Comparison of ENCODE assay signal across 33 mouse cellular contexts in the genomic region with DNA sequence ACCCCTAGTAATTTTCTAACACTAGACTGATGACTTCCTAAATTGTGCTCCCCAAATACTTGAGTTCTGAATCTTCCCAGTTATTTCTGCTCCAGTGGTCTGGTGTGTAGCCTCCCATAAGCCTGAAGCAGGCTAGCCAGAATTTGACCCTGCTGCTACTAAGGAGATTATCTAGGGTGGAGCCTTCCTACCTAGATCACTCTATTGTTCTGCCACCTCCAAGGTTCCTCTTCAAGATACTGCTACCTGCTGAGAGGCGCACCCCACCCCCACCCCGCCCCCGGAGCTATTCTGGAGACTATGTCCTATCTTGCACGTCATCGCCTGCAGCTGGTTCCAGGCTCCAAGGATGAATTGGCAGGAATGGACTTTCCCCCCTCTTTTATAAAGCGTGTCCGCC. TPM values are rescaled to one million over a fixed set of nuclear protein-coding genes. Genes with fewer than 3 reads are reported as not detected.
"Had no signal": no experiment of that assay in that cellular context is flagged by ENCODE, and none has a peak within 500 bp of the region (broad histone marks: within the 10 kb centered on the region; RNA-seq: fewer than 3 reads in every experiment).

No protein-coding gene starts in this region.

- DNase-seq: gastrocnemius, adult 2 months; gastrocnemius, postnatal 10 days; gastrocnemius, postnatal 25 days; heart, adult 18-20 months; heart, postnatal 10 days; heart, postnatal 4 days; kidney, adult 11 months; kidney, adult 2 months; kidney, adult 9 months; kidney, postnatal 14 days; kidney, postnatal 36 days; layer of hippocampus, adult 9-11 months; layer of hippocampus, postnatal 36 days; left cerebral cortex, postnatal 4 days; liver, embryonic 13.5 days had no signal

- H3K4me3 ChIP-seq: gastrocnemius, adult 2 months; heart, embryonic 10.5 days; heart, embryonic 12.5 days; hindbrain, embryonic 10.5 days; hindbrain, embryonic 12.5 days; intestine, embryonic 15.5 days; kidney, embryonic 15.5 days; limb, embryonic 13.5 days; limb, embryonic 15.5 days; liver, embryonic 13.5 days; liver, embryonic 15.5 days had no signal

- H3K9me3 ChIP-seq: heart, embryonic 10.5 days; heart, embryonic 12.5 days; hindbrain, embryonic 10.5 days; hindbrain, embryonic 12.5 days; intestine, embryonic 15.5 days; kidney, embryonic 15.5 days; limb, embryonic 13.5 days; limb, embryonic 15.5 days; liver, embryonic 13.5 days; liver, embryonic 15.5 days had no signal

- H3K27ac ChIP-seq: gastrocnemius, adult 2 months; heart, embryonic 10.5 days; hindbrain, embryonic 10.5 days; hindbrain, embryonic 12.5 days; hindbrain, embryonic 14.5 days; intestine, embryonic 15.5 days; kidney, embryonic 15.5 days; kidney, postnatal 0 days; limb, embryonic 13.5 days; limb, embryonic 15.5 days; liver, embryonic 13.5 days; liver, embryonic 15.5 days had no signal

- ATAC-seq: hindbrain, embryonic 16.5 days; inflammation-experienced regulatory T-cells, adult 6 months; intestine, embryonic 15.5 days had no signal

- H3K9ac ChIP-seq: heart, embryonic 12.5 days; hindbrain, embryonic 12.5 days; hindbrain, embryonic 14.5 days; intestine, embryonic 15.5 days; kidney, embryonic 15.5 days; limb, embryonic 13.5 days; limb, embryonic 15.5 days; liver, embryonic 13.5 days; liver, embryonic 15.5 days had no signal

- H3K4me1 ChIP-seq: heart, embryonic 10.5 days; heart, embryonic 12.5 days; hindbrain, embryonic 10.5 days; hindbrain, embryonic 12.5 days; intestine, embryonic 15.5 days; kidney, embryonic 15.5 days; limb, embryonic 15.5 days; liver, embryonic 13.5 days; liver, embryonic 15.5 days had no signal

- H3K36me3 ChIP-seq: heart, embryonic 10.5 days; heart, embryonic 12.5 days; hindbrain, embryonic 10.5 days; hindbrain, embryonic 12.5 days; intestine, embryonic 15.5 days; kidney, embryonic 15.5 days; limb, embryonic 13.5 days; limb, embryonic 15.5 days; liver, embryonic 13.5 days; liver, embryonic 15.5 days had no signal

- H3K27me3 ChIP-seq: heart, embryonic 12.5 days; hindbrain, embryonic 12.5 days; intestine, embryonic 15.5 days; kidney, embryonic 15.5 days; limb, embryonic 13.5 days; limb, embryonic 15.5 days; liver, embryonic 13.5 days; liver, embryonic 15.5 days had no signal

- H3K4me2 ChIP-seq: heart, embryonic 12.5 days; hindbrain, embryonic 12.5 days; hindbrain, embryonic 14.5 days; intestine, embryonic 15.5 days; kidney, embryonic 15.5 days; limb, embryonic 13.5 days; limb, embryonic 15.5 days; liver, embryonic 13.5 days; liver, embryonic 15.5 days had no signal

RNA-seq across cellular contexts. Expression of gene Gm281, which starts 7.1 kb away (rescaled TPM):
- polyA plus RNA-seq: heart, embryonic 12.5 days; heart, embryonic 14.5 days; heart, embryonic 16.5 days; hindbrain, embryonic 12.5 days; hindbrain, embryonic 16.5 days; inflammation-experienced regulatory T-cells, adult 6 months; intestine, embryonic 15.5 days; kidney, adult 2 months; kidney, embryonic 15.5 days; kidney, postnatal 0 days; large intestine, adult 2 months; limb, embryonic 11.5 days; limb, embryonic 13.5 days; limb, embryonic 15.5 days; liver, adult 2 months; liver, embryonic 13.5 days; liver, embryonic 15.5 days had no signal
